Mouse (Mus musculus): ENCODE measurements at regions not wholly inside any gene's neighbourhood (a gene's known extent, or its start where the extent isn't known, plus 50 kb on each side); places are given as distances from the start of the nearest gene placed in this dataset.
A peak's percentile ranks its signal among the peaks of the same experiment; 100 is the strongest.

DNA sequence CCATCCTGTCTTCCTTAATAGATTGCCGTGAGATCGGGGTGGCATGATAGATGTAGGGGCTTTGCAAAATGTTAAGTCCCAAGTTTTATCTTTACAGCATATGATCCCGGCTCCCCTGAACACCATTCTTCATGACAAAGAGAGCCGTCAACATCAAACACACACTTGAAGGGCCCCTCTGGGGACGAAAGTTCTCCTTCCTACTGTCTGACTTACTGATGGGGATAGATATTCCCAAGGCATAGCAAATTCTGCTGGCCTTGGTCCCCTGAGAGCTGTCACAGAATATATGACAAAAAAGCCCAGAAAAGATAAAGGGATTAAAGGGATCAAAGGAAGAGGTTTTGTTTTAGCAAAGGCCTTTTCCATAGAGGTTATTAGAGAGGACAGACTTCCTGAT, 130.9 kb downstream of the Srek1 start:
- Histone ChIP-seq H3K9me3 (ENCODE audit: low read depth, low read length) (no peaks in the 10 kb centered on the region), H3K4me2 (no peak overlapping the region), H3K27ac (ENCODE audit: low read depth) (no peak overlapping the region), H3K4me3 (ENCODE audit: low read depth, low read length) (no peak overlapping the region), H3K27me3 (ENCODE audit: insufficient read depth, low read length) (no peaks in the 10 kb centered on the region), H3K4me1 (ENCODE audit: insufficient read depth) (no peaks in the 10 kb centered on the region), H3K9ac (no peak overlapping the region), H3K36me3 (ENCODE audit: insufficient read depth) (no peaks in the 10 kb centered on the region)
- no peak for ATAC-seq (ENCODE audit: insufficient read depth)
- no peak for DNase-seq
- no peak for TF ChIP-seq CTCF (IDR thresholded peaks at IDR 0.05; ENCODE audit: low read depth)
- WGBS = 38% methylated on average over 5 of the region's 5 CpGs

DNA sequence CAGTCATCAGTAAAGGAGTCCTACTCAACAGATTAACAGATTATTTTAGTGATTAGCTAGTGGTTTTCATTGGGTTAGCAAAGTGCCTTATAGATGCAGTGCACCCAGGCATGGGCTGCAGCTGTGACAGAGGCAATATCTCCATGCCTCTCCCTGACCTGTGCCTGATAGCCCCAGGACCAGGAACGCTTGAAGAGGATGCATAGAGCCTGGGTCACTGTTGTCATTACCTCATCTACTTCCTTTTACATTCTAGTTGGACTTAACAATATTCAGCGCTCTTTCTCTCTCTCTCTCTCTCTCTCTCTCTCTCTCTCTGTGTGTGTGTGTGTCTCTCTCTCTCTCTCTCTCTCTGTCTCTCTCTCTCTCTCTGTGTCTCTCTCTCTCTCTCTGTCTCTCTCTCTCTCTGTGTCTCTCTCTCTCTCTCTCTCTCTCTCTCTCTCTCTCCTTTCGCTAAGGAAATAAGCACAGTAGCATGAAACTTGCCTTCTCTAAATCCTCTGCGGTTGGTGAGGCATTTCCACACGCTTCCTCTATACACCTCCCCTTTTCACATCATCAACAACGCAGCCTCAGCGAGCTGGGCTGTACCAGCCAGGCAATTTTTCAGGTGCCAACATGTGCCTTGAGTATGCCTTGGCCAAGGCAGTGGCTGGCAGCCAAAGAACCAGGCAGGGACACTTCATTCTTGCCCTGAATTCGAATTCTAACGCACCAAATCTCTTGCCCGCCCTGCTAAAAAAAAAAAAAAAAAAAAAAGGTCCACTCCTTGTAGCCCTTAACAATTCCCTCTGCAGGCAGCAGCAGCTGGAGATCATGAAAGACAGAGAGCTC, 131.6 kb downstream of the Srek1 start:
- Histone ChIP-seq H3K27ac (ENCODE audit: low read depth) (no peak overlapping the region), H3K36me3 (ENCODE audit: insufficient read depth) (no peaks in the 10 kb centered on the region), H3K4me2 (no peak overlapping the region), H3K4me1 (ENCODE audit: insufficient read depth) (no peaks in the 10 kb centered on the region), H3K4me3 (ENCODE audit: low read depth, low read length) (no peak overlapping the region), H3K9ac (no peak overlapping the region), H3K27me3 (ENCODE audit: insufficient read depth, low read length) (no peaks in the 10 kb centered on the region), H3K9me3 (ENCODE audit: low read depth, low read length) (no peaks in the 10 kb centered on the region)
- no peak for TF ChIP-seq CTCF (IDR thresholded peaks at IDR 0.05; ENCODE audit: low read depth)
- DNase-seq (no peak), ATAC-seq (ENCODE audit: insufficient read depth) (no peak)
- 66% methylated on average over 10 of the region's 10 CpGs for WGBS

DNA sequence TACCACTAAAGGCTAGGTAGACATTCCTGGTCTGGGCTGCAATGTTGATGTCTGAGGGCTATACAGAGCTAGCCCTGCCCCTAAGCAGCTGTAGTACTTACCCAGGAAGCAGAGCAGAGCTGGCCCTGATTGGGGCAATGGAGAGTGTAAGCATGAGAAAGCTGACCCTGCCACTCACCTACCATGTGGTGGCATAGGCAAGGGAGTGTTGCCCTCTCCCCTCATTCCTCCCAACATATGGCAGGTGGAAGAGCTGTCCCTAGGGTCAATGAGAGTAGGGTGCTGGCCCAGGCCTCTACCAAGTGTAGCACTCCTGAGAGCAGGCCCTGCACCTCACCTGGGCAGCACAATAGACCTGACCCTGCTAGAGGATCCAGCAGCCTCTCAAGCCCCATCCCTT, 136.4 kb downstream of the Srek1 start:
- H3K9ac ChIP-seq = no peak overlapping the region
- H3K4me1 ChIP-seq (ENCODE audit: insufficient read depth) = no peaks in the 10 kb centered on the region
- TF ChIP-seq CTCF (IDR thresholded peaks at IDR 0.05; ENCODE audit: low read depth) = no peak
- no peaks in the 10 kb centered on the region for H3K36me3 ChIP-seq (ENCODE audit: insufficient read depth)
- H3K27ac ChIP-seq (ENCODE audit: low read depth) = no peak overlapping the region
- H3K4me2 ChIP-seq = no peak overlapping the region
- no peaks in the 10 kb centered on the region for H3K9me3 ChIP-seq (ENCODE audit: low read depth, low read length)
- no peak for DNase-seq
- no peak for ATAC-seq (ENCODE audit: insufficient read depth)
- H3K4me3 ChIP-seq (ENCODE audit: low read depth, low read length) = no peak overlapping the region
- no peaks in the 10 kb centered on the region for H3K27me3 ChIP-seq (ENCODE audit: insufficient read depth, low read length)

DNA sequence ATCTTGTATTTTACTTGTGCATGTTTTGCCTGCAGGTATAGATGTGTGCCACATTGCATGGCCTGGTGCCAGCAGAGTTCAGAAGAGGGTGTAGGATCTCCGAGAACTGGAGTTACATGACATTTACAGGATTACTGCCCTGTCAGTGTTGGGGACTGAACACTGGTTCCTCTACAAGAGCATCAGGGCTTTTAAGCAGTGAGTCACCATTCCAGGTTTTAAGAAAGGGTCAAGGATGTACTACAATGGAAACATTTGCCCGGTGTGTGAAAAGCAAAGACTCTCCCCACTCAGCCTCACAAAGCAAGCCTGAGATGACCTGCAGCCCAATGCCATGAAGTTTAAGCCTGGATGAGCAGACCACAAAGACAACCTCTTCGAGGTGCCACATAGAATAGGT, 137.0 kb downstream of the Srek1 start:
- TF ChIP-seq CTCF (IDR thresholded peaks at IDR 0.05; ENCODE audit: low read depth) = no peak
- Histone ChIP-seq H3K4me2 (no peak overlapping the region), H3K4me1 (ENCODE audit: insufficient read depth) (no peaks in the 10 kb centered on the region), H3K27ac (ENCODE audit: low read depth) (no peak overlapping the region), H3K27me3 (ENCODE audit: insufficient read depth, low read length) (no peaks in the 10 kb centered on the region), H3K4me3 (ENCODE audit: low read depth, low read length) (no peak overlapping the region), H3K9ac (no peak overlapping the region), H3K36me3 (ENCODE audit: insufficient read depth) (no peaks in the 10 kb centered on the region), H3K9me3 (ENCODE audit: low read depth, low read length) (no peaks in the 10 kb centered on the region)
- WGBS = 76% methylated on average over 3 of the region's 3 CpGs
- DNase-seq (no peak), ATAC-seq (ENCODE audit: insufficient read depth) (no peak)

DNA sequence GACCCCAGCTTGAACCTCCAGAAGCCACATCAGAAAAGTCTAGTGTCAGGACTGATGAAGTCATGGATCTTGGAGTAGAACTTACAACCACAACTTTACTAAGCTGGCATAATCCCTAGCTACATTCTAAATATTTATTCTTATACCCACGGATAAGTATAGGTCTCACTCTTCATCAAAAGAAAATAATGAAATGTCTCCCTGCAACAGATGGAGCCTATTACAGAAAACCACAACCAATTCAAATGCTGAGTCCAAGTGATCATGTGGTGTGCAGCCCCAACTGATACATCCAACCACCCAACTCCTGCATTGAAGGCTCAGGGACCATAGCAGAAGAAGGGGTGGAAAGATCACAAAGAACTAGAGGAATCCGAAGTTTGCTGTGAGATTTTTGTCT, 137.8 kb downstream of the Srek1 start:
- no peak for TF ChIP-seq CTCF (IDR thresholded peaks at IDR 0.05; ENCODE audit: low read depth)
- no peak overlapping the region for H3K4me3 ChIP-seq (ENCODE audit: low read depth, low read length)
- no peaks in the 10 kb centered on the region for H3K36me3 ChIP-seq (ENCODE audit: insufficient read depth)
- no peaks in the 10 kb centered on the region for H3K27me3 ChIP-seq (ENCODE audit: insufficient read depth, low read length)
- no peak overlapping the region for H3K9ac ChIP-seq
- no peaks in the 10 kb centered on the region for H3K4me1 ChIP-seq (ENCODE audit: insufficient read depth)
- no peak overlapping the region for H3K4me2 ChIP-seq
- DNase-seq = no peak
- no peaks in the 10 kb centered on the region for H3K9me3 ChIP-seq (ENCODE audit: low read depth, low read length)
- WGBS = 66% methylated on average over 2 of the region's 2 CpGs
- H3K27ac ChIP-seq (ENCODE audit: low read depth) = no peak overlapping the region
- no peak for ATAC-seq (ENCODE audit: insufficient read depth)

DNA sequence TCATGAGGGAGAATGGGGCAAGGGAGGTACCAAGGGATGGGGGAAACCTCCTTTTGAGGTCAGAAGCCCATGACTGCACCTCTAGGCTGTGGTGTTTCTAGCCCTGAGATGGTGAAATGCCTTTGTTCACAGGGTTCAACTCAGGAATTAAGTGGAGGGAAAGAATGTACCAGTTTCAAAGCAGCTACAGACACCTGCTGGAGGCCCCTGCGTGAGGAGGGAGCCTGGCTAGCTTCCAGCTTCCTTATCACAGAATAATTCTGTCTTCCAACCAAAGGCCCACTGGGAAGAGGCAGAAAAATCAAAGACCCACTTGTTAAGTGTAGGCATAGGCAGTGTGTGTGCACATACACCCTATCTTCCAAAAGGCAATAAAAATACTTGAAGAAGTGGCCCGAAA, 150.6 kb downstream of the Srek1 start:
- H3K4me3 ChIP-seq (ENCODE audit: low read depth, low read length) = no peak overlapping the region

DNA sequence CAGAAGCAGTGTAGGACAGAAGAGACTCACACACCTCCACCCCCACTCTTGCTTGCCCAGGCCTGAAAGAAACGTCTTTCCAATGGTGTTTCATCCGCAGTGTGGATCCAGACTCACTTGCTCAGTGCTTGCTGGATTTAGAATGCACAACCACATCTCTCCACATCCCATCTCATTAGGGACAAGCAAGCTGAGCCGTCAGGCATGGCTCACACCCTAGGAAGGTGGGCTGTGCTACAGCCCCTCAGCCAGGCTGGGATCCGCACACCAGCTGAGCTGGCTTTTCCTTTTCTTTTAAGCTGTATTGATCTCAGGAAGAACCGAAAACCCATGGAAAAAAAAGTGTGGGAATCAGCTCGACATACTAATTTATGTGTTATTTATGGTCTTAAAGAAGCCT, 151.1 kb downstream of the Srek1 start:
- no peaks in the 10 kb centered on the region for H3K4me1 ChIP-seq (ENCODE audit: insufficient read depth)
- TF ChIP-seq CTCF (IDR thresholded peaks at IDR 0.05; ENCODE audit: low read depth) = no peak
- 77% methylated on average over 6 of the region's 6 CpGs for WGBS
- no peak overlapping the region for H3K4me2 ChIP-seq
- no peak overlapping the region for H3K27ac ChIP-seq (ENCODE audit: low read depth)
- no peaks in the 10 kb centered on the region for H3K36me3 ChIP-seq (ENCODE audit: insufficient read depth)
- no peak for DNase-seq
- H3K27me3 ChIP-seq (ENCODE audit: insufficient read depth, low read length) = no peaks in the 10 kb centered on the region
- no peak for ATAC-seq (ENCODE audit: insufficient read depth)
- no peak overlapping the region for H3K9ac ChIP-seq
- H3K4me3 ChIP-seq (ENCODE audit: low read depth, low read length) = no peak overlapping the region
- H3K9me3 ChIP-seq (ENCODE audit: low read depth, low read length) = no peaks in the 10 kb centered on the region

More for the DNA sequence above, 150.6 kb downstream of the Srek1 start:
- no peaks in the 10 kb centered on the region for H3K9me3 ChIP-seq (ENCODE audit: low read depth, low read length)
- H3K4me1 ChIP-seq (ENCODE audit: insufficient read depth) = no peaks in the 10 kb centered on the region
- whole genome bisulfite sequencing = 58% methylated on average over 2 of the region's 2 CpGs
- no peak overlapping the region for H3K9ac ChIP-seq
- H3K36me3 ChIP-seq (ENCODE audit: insufficient read depth) = no peaks in the 10 kb centered on the region
- DNase-seq (peak; percentile 63), ATAC-seq (ENCODE audit: insufficient read depth) (peak; percentile 52; the same call in 1 of the 2 replicates)
- H3K27ac ChIP-seq (ENCODE audit: low read depth) = no peak overlapping the region
- TF ChIP-seq CTCF (IDR thresholded peaks at IDR 0.05; ENCODE audit: low read depth) = no peak
- no peaks in the 10 kb centered on the region for H3K27me3 ChIP-seq (ENCODE audit: insufficient read depth, low read length)
- H3K4me2 ChIP-seq = no peak overlapping the region
